In genomic region chr8:105466246-105466645, GRCm38 (mm10) we compare ENCODE assay signal across 19 mouse cellular contexts. TPM values are rescaled to one million over a fixed set of nuclear protein-coding genes. Genes with fewer than 3 reads are reported as not detected.
DNase-seq lines count a peak whose midpoint lies in the region; ATAC-seq and TF ChIP-seq lines count a peak whose summit lies in the region.
"Had no signal": no experiment of that assay in that cellular context is flagged by ENCODE, and none has a peak within 500 bp of the region (broad histone marks: within the 10 kb centered on the region; RNA-seq: fewer than 3 reads in every experiment).

No protein-coding gene starts in this region.

- WGBS in midbrain, embryonic 13.5 days = 86% methylated on average over 6 of the region's 6 CpGs
- 87% methylated on average over 6 of the region's 6 CpGs for WGBS in midbrain, postnatal 0 days
- WGBS in hindbrain, embryonic 16.5 days = 76% methylated on average over 6 of the region's 6 CpGs
- WGBS in neural tube, embryonic 15.5 days = 85% methylated on average over 6 of the region's 6 CpGs
- 81% methylated on average over 6 of the region's 6 CpGs for whole genome bisulfite sequencing in kidney, adult 2 months

- no peak for TF ChIP-seq POLR2A in kidney, adult 2 months (IDR thresholded peaks at IDR 0.05; ENCODE audit: low read depth, low read length)

- no peak for DNase-seq in gastrocnemius, adult 2 months
- DNase-seq in gastrocnemius, postnatal 25 days = no peak
- no peak for DNase-seq in midbrain, postnatal 0 days (ENCODE audit: low spot score)
- DNase-seq in kidney, adult 2 months = no peak
- DNase-seq: gastrocnemius, postnatal 36 days; kidney, adult 11 months; kidney, postnatal 10 days; lung, adult 18-20 months; thymus, postnatal 14 days had no signal

- H3K9ac ChIP-seq in midbrain, embryonic 13.5 days (replicated peaks) = no peak overlapping the region
- H3K9ac ChIP-seq in midbrain, postnatal 0 days (replicated peaks; ENCODE audit: low read length, poor library complexity, severe bottlenecking) = no peak overlapping the region
- 0 out of 2 replicates have a peak overlapping the region, but pooled peaks have one; percentile 13 for H3K9ac ChIP-seq in hindbrain, embryonic 16.5 days (ENCODE audit: low read depth, low read length)
- H3K9ac ChIP-seq in neural tube, embryonic 15.5 days (replicated peaks) = no peak overlapping the region

- H3K4me2 ChIP-seq in midbrain, embryonic 13.5 days (replicated peaks) = no peak overlapping the region
- H3K4me2 ChIP-seq in midbrain, postnatal 0 days (ENCODE audit: low read depth, low read length, poor library complexity, severe bottlenecking) = no peak overlapping the region
- no peak overlapping the region for H3K4me2 ChIP-seq in hindbrain, embryonic 16.5 days (ENCODE audit: low read length)
- H3K4me2 ChIP-seq in neural tube, embryonic 15.5 days = no peak overlapping the region

- no peaks in the 10 kb centered on the region for H3K27me3 ChIP-seq in midbrain, embryonic 13.5 days
- H3K27me3 ChIP-seq in midbrain, postnatal 0 days (ENCODE audit: insufficient read depth, low read length) = no peaks in the 10 kb centered on the region
- H3K27me3 ChIP-seq in hindbrain, embryonic 16.5 days (replicated peaks; ENCODE audit: control insufficient read depth, insufficient read depth, low read length) = no peaks in the 10 kb centered on the region
- no peaks in the 10 kb centered on the region for H3K27me3 ChIP-seq in neural tube, embryonic 15.5 days (replicated peaks)
- H3K27me3 ChIP-seq in kidney, adult 2 months (replicated peaks; ENCODE audit: control insufficient read depth, insufficient read depth, low read length) = no peaks in the 10 kb centered on the region

- intact Hi-C loops in gastrocnemius, adult 2 months (cut with DNase I) = no loop called here

- ATAC-seq in midbrain, embryonic 13.5 days = no peak
- ATAC-seq in midbrain, postnatal 0 days (ENCODE audit: low FRiP score) = no peak
- no peak for ATAC-seq in hindbrain, embryonic 16.5 days
- ATAC-seq in neural tube, embryonic 15.5 days (ENCODE audit: low FRiP score) = no peak

- peaks cover 50% of the 10 kb centered on the region for H3K4me1 ChIP-seq in midbrain, embryonic 13.5 days (replicated peaks)
- peaks cover 24% of the 10 kb centered on the region for H3K4me1 ChIP-seq in midbrain, postnatal 0 days (ENCODE audit: insufficient read depth, low read length)
- peaks cover 39% of the 10 kb centered on the region for H3K4me1 ChIP-seq in hindbrain, embryonic 16.5 days (ENCODE audit: control insufficient read depth, insufficient read depth, low read depth, low read length)
- H3K4me1 ChIP-seq in neural tube, embryonic 15.5 days = peaks cover 54% of the 10 kb centered on the region
- no peaks in the 10 kb centered on the region for H3K4me1 ChIP-seq in kidney, adult 2 months (ENCODE audit: control insufficient read depth, insufficient read depth, low read length)

- TF ChIP-seq CTCF in gastrocnemius, adult 2 months (IDR thresholded peaks at IDR 0.05) = no peak
- TF ChIP-seq CTCF in midbrain, postnatal 0 days (IDR thresholded peaks at IDR 0.05) = no peak
- no peak for TF ChIP-seq CTCF in kidney, adult 2 months (conservative IDR thresholded peaks at IDR 0.05; ENCODE audit: insufficient read depth, insufficient read length, low read depth, low read length)

- no peaks in the 10 kb centered on the region for H3K9me3 ChIP-seq in midbrain, embryonic 13.5 days
- no peaks in the 10 kb centered on the region for H3K9me3 ChIP-seq in midbrain, postnatal 0 days (ENCODE audit: low read length)
- no peaks in the 10 kb centered on the region for H3K9me3 ChIP-seq in hindbrain, embryonic 16.5 days (ENCODE audit: control insufficient read depth, low read length)
- no peaks in the 10 kb centered on the region for H3K9me3 ChIP-seq in neural tube, embryonic 15.5 days (replicated peaks)

- H3K36me3 ChIP-seq in midbrain, embryonic 13.5 days = peaks cover 21% of the 10 kb centered on the region
- peaks cover 9% of the 10 kb centered on the region for H3K36me3 ChIP-seq in midbrain, postnatal 0 days (ENCODE audit: insufficient read depth, low read length)
- peaks cover 7% of the 10 kb centered on the region for H3K36me3 ChIP-seq in hindbrain, embryonic 16.5 days (ENCODE audit: control insufficient read depth, insufficient read depth, low read length)
- H3K36me3 ChIP-seq in neural tube, embryonic 15.5 days = peaks cover 8% of the 10 kb centered on the region; the same call in 1 of the 2 replicates
- H3K36me3 ChIP-seq in kidney, adult 2 months (ENCODE audit: control insufficient read depth, insufficient read depth, low read length) = no peaks in the 10 kb centered on the region

- peak overlapping the region; percentile 82 for H3K27ac ChIP-seq in gastrocnemius, adult 2 months
- peak overlapping the region; percentile 51; the same call in 1 of the 2 replicates for H3K27ac ChIP-seq in midbrain, embryonic 13.5 days
- H3K27ac ChIP-seq in midbrain, postnatal 0 days (ENCODE audit: low read depth, low read length) = no peak overlapping the region
- H3K27ac ChIP-seq in hindbrain, embryonic 16.5 days (ENCODE audit: low read depth, low read length) = peak overlapping the region; percentile 71
- peak overlapping the region; percentile 72 for H3K27ac ChIP-seq in neural tube, embryonic 15.5 days (replicated peaks)
- H3K27ac ChIP-seq in kidney, adult 2 months (ENCODE audit: insufficient read depth, low read depth, low read length) = no peak overlapping the region

- H3K4me3 ChIP-seq in gastrocnemius, adult 2 months = no peak overlapping the region
- H3K4me3 ChIP-seq in midbrain, embryonic 13.5 days (replicated peaks) = no peak overlapping the region
- no peak overlapping the region for H3K4me3 ChIP-seq in midbrain, postnatal 0 days (ENCODE audit: low read depth, low read length)
- H3K4me3 ChIP-seq in hindbrain, embryonic 16.5 days (ENCODE audit: low read length) = no peak overlapping the region
- H3K4me3 ChIP-seq in neural tube, embryonic 15.5 days (replicated peaks) = no peak overlapping the region
- no peak overlapping the region for H3K4me3 ChIP-seq in kidney, adult 2 months (ENCODE audit: insufficient read depth, low read depth, low read length)

RNA-seq across cellular contexts. Expression of gene Tppp3, which starts 5.1 kb away (rescaled TPM):
- 10 to 100 TPM; 52.8 to 53.4 TPM for total RNA-seq in gastrocnemius, adult 2 months (2021)
- 10 to 100 TPM; 86.7 to 99.2 TPM for total RNA-seq in gastrocnemius, postnatal 25 days (2021)
- polyA plus RNA-seq in midbrain, embryonic 13.5 days (2015; fragmentation: Nextera tagmentation; extraction: Ambion mirVana) = 93.1 and 111 TPM in 2 replicates
- total RNA-seq in midbrain, postnatal 0 days (2014; rRNA removed) = 75.0 and 82.8 TPM in 2 replicates
- polyA plus RNA-seq in midbrain, postnatal 0 days (2015; fragmentation: Nextera tagmentation; extraction: Ambion mirVana) = 159 and 164 TPM in 2 replicates
- polyA plus RNA-seq in hindbrain, embryonic 16.5 days (2015; fragmentation: Nextera tagmentation; extraction: Ambion mirVana) = 246 and 256 TPM in 2 replicates
- polyA plus RNA-seq in neural tube, embryonic 15.5 days (2015; fragmentation: Nextera tagmentation; extraction: Ambion mirVana) = 253 and 288 TPM in 2 replicates
- 11.9 and 19.3 TPM in 2 replicates for polyA plus RNA-seq in kidney, adult 2 months (2012; rRNA removed)

RNA-seq across cellular contexts. Expression of gene Zdhhc1, which starts 30.5 kb away (rescaled TPM):
- 10 to 100 TPM in 1 of 2 experiments, 1 to 10 TPM in 1; 9.6 to 11.2 TPM for total RNA-seq in gastrocnemius, adult 2 months (2021)
- total RNA-seq in gastrocnemius, postnatal 25 days (2021) = 10 to 100 TPM in 1 of 2 experiments, 1 to 10 TPM in 1; 8.7 to 10.1 TPM
- polyA plus RNA-seq in midbrain, embryonic 13.5 days (2015; fragmentation: Nextera tagmentation; extraction: Ambion mirVana) = 26.2 and 31.3 TPM in 2 replicates
- 32.9 and 47.2 TPM in 2 replicates for total RNA-seq in midbrain, postnatal 0 days (2014; rRNA removed)
- 27.3 and 27.9 TPM in 2 replicates for polyA plus RNA-seq in midbrain, postnatal 0 days (2015; fragmentation: Nextera tagmentation; extraction: Ambion mirVana)
- 39.0 and 40.2 TPM in 2 replicates for polyA plus RNA-seq in hindbrain, embryonic 16.5 days (2015; fragmentation: Nextera tagmentation; extraction: Ambion mirVana)
- 36.6 and 36.8 TPM in 2 replicates for polyA plus RNA-seq in neural tube, embryonic 15.5 days (2015; fragmentation: Nextera tagmentation; extraction: Ambion mirVana)
- polyA plus RNA-seq in kidney, adult 2 months (2012; rRNA removed) = 47.6 and 57.7 TPM in 2 replicates

RNA-seq across cellular contexts. Expression of gene Hsd11b2, which starts 52.3 kb away (rescaled TPM):
- total RNA-seq in gastrocnemius, adult 2 months (2021) = not detected
- total RNA-seq in gastrocnemius, postnatal 25 days (2021) = under 1 TPM; 0.51 to 0.61 TPM
- polyA plus RNA-seq in midbrain, embryonic 13.5 days (2015; fragmentation: Nextera tagmentation; extraction: Ambion mirVana) = 11.6 and 16.9 TPM in 2 replicates
- 0.57 and 0.88 TPM in 2 replicates for total RNA-seq in midbrain, postnatal 0 days (2014; rRNA removed)
- 1.3 and 1.9 TPM in 2 replicates for polyA plus RNA-seq in midbrain, postnatal 0 days (2015; fragmentation: Nextera tagmentation; extraction: Ambion mirVana)
- polyA plus RNA-seq in hindbrain, embryonic 16.5 days (2015; fragmentation: Nextera tagmentation; extraction: Ambion mirVana) = 6.9 and 8.8 TPM in 2 replicates
- 1.0 and 1.1 TPM in 2 replicates for polyA plus RNA-seq in neural tube, embryonic 15.5 days (2015; fragmentation: Nextera tagmentation; extraction: Ambion mirVana)
- polyA plus RNA-seq in kidney, adult 2 months (2012; rRNA removed) = 310 and 336 TPM in 2 replicates
- total RNA-seq: layer of hippocampus, adult 18-20 months; left cerebral cortex, postnatal 4 days; liver, adult 2 months had no signal

RNA-seq across cellular contexts. Expression of gene Lrrc36, which starts 52.9 kb away (rescaled TPM):
- under 1 TPM; 0.64 to 0.73 TPM for total RNA-seq in gastrocnemius, adult 2 months (2021)
- total RNA-seq in gastrocnemius, postnatal 25 days (2021) = under 1 TPM; 0.41 to 0.67 TPM
- 1.5 and 2.4 TPM in 2 replicates for polyA plus RNA-seq in midbrain, embryonic 13.5 days (2015; fragmentation: Nextera tagmentation; extraction: Ambion mirVana)
- total RNA-seq in midbrain, postnatal 0 days (2014; rRNA removed) = 0.28 and 0.93 TPM in 2 replicates
- polyA plus RNA-seq in midbrain, postnatal 0 days (2015; fragmentation: Nextera tagmentation; extraction: Ambion mirVana) = 0.86 and 0.99 TPM in 2 replicates
- 0.44 and 0.60 TPM in 2 replicates for polyA plus RNA-seq in hindbrain, embryonic 16.5 days (2015; fragmentation: Nextera tagmentation; extraction: Ambion mirVana)
- 0.23 and 0.27 TPM in 2 replicates for polyA plus RNA-seq in neural tube, embryonic 15.5 days (2015; fragmentation: Nextera tagmentation; extraction: Ambion mirVana)
- 0.33 and 0.45 TPM in 2 replicates for polyA plus RNA-seq in kidney, adult 2 months (2012; rRNA removed)
- total RNA-seq: liver, adult 2 months had no signal
- polyA plus RNA-seq: liver, adult 2 months; small intestine, adult 2 months had no signal

RNA-seq across cellular contexts. Expression of gene Kctd19, which starts 52.9 kb away (rescaled TPM):
- under 1 TPM in 1 of 2 experiments, not detected in 1; 0.23 TPM for total RNA-seq in gastrocnemius, adult 2 months (2021)
- not detected for total RNA-seq in gastrocnemius, postnatal 25 days (2021)
- not detected in 2 replicates for polyA plus RNA-seq in midbrain, embryonic 13.5 days (2015; fragmentation: Nextera tagmentation; extraction: Ambion mirVana)
- total RNA-seq in midbrain, postnatal 0 days (2014; rRNA removed) = 0.09 and 0.16 TPM in 2 replicates
- 0.27 TPM in 2 replicates for polyA plus RNA-seq in midbrain, postnatal 0 days (2015; fragmentation: Nextera tagmentation; extraction: Ambion mirVana)
- 0.27 TPM in 1 of 2 replicates, not detected in the other for polyA plus RNA-seq in hindbrain, embryonic 16.5 days (2015; fragmentation: Nextera tagmentation; extraction: Ambion mirVana)
- not detected in 2 replicates for polyA plus RNA-seq in neural tube, embryonic 15.5 days (2015; fragmentation: Nextera tagmentation; extraction: Ambion mirVana)
- polyA plus RNA-seq in kidney, adult 2 months (2012; rRNA removed) = 0.08 and 0.17 TPM in 2 replicates
- total RNA-seq: adrenal gland, postnatal 4 days; gastrocnemius, postnatal 36 days; layer of hippocampus, adult 18-20 months; left cerebral cortex, postnatal 4 days; liver, adult 2 months had no signal
- polyA plus RNA-seq: embryonic facial prominence, embryonic 14.5 days; heart, postnatal 0 days; liver, adult 2 months; small intestine, adult 2 months had no signal

Comparison
In these comparisons a context has a peak if more than half of its experiments do, and no peak if none do; other contexts are left out.
1. H3K27ac ChIP-seq: peak in gastrocnemius, adult 2 months (single experiment), midbrain, embryonic 13.5 days (single experiment), hindbrain, embryonic 16.5 days (single experiment) and neural tube, embryonic 15.5 days (single experiment); none in midbrain, postnatal 0 days (single experiment) and kidney, adult 2 months (single experiment).
2. RNA of gene Hsd11b2, which starts 52.3 kb away (polyA plus RNA-seq): 310 to 336 TPM in kidney, adult 2 months; 11.6 to 16.9 TPM in midbrain, embryonic 13.5 days, 6.9 to 8.8 TPM in hindbrain, embryonic 16.5 days, 1.3 to 1.9 TPM in midbrain, postnatal 0 days and 1.0 to 1.1 TPM in neural tube, embryonic 15.5 days; every median in the first group is over 10 times any median in the second.